Mouse (Mus musculus): ENCODE measurements around the gene Erich4.
"Not testable (repeated sequence)": the region's sequence is repeated elsewhere in the genome, so short reads cannot be mapped to it uniquely, and the experiment has no call there.

Gene Erich4

DNA sequence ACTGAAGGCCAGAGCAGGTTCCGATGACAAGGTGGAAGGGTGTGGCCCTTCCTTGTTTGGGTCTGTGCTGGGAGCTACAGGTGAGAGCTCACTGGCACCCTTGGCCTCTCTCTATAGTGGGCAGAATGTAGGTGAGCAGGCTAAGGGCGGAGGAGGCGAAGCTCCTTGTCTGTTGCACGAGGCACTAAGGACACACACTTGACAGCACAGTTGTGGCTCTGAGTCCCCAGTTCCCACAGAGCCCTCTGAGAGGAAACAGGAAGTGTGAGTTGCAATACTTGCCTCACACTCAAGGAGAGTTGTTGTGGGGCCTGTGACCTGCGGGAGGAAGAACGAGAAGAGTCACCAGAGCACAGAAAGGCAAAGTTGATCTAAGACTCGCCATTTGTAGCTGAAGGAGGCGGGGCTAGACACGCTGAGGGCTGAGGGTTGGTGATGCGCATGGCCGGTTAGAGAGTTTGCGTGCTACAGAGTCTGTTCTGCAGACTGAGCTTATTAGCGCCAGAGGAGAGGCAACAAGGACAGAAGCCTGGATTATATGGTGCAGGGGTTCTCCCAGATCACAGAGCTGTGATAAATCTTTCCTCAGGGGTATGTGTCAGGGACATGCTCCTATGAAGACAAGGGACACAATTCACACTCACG is 38.8 kb downstream of the Erich4 start:
- not testable (repeated sequence) for DNase-seq (ENCODE audit: low spot score)

DNA sequence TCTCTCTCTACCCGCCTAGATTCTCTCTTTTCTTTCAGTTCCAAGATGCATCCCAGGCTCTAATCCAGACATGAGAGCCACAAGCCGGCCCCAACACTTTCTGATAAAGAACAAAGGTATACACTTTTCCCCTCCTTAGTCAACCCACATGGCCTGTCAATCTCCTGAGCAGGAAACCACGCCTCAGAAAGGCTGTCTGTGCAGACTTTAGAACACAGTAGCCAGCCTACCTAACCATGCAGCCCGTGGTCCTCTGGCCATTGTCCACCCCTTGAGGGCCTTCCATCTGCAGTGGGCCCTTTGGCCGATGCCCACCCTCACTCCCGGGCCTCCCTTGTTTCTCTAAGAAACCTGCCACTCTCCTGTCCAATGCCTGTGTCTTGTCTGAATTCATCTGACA is 39.4 kb downstream of the Erich4 start:
- DNase-seq (ENCODE audit: low spot score), result not testable (repeated sequence)

GRCm38 (mm10) chr7:25575870-25576269 is 39.8 kb downstream of the Erich4 start:
- DNase-seq (ENCODE audit: low spot score), result no peak

GRCm38 (mm10) chr7:25575105-25575504 is 40.6 kb downstream of the Erich4 start:
- DNase-seq (ENCODE audit: low spot score), result no peak

DNA sequence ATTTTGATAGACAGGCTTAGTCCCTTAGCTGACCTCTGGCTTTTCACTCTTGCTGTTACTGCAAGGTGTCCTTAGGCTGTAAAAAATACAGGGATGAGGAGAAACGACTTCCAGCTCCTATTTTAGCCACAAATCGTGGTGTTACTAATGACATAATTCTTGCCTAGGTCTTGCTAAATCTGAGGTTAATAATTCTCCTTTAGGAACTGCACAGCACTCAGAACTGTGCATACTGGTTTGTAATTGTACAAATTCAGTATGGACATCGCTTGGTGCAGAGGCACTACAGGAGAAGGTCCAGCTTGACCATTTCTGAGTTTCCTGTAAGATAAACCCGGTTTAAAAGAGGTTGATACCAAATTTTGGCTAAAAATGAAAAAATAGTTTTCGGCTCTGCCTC is 41.9 kb downstream of the Erich4 start:
- not testable (repeated sequence) for DNase-seq (ENCODE audit: low spot score)

DNA sequence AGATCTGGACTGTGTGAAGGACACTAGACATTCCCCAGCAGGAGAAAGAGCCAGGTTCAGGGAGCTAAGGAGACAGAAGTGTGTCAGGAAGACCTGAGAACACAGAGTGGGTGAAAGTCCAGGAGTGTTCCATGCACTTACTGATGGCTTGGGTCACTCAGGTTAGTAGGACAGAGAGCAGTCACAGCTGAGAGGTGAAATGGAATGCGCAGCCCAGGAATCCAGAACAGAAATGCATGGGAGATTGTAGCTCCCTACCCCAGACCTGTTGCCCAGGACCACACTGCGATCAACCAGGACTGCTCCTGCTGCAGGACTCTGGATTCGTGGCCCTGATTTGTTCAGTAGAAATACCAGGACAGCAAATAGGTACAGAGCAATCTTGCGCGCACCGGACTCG is 47.0 kb downstream of the Erich4 start:
- DNase-seq (ENCODE audit: low spot score), result no peak
